Mouse (Mus musculus) adrenal gland, postnatal 4 days (tissue): ENCODE data around the gene Abraxas1. TPM values are rescaled to one million over a fixed set of nuclear protein-coding genes. Genes with fewer than 3 reads are reported as not detected.
A peak's percentile ranks its signal among the peaks of the same experiment; 100 is the strongest.

Experiments
- DNase-seq, 2 experiments: peaks; one replicate each; pipeline ENCODE4 v3.0.0; 2021 to 2022; ENCODE audit warnings: low spot score in 2 of 2, mixed read lengths in 2 of 2
- total RNA-seq, 2 experiments: library from RNA; stranded (reverse); gene quantifications; 2 replicates each; pipeline ENCODE4 v1.2.3; 2021

Gene Abraxas1
- total RNA-seq, 2 experiments from 2014 or later = 23.4 to 24.7 TPM

- DNase-seq = no peak
These were observed 5.8 kb upstream of the Abraxas1 start for GRCm38 (mm10) chr5:100826531-100826930.

GRCm38 (mm10) chr5:100825975-100826374 lies 5.2 kb upstream of the Abraxas1 start:
- DNase-seq = no peak

GRCm38 (mm10) chr5:100822826-100823225 lies 2.1 kb upstream of the Abraxas1 start:
- no peak for DNase-seq

- DNase-seq = no peak
These were observed 610 bp upstream of the Abraxas1 start for GRCm38 (mm10) chr5:100821375-100821774.

GRCm38 (mm10) chr5:100819568-100820480 lies 941 bp downstream of the Abraxas1 start:
- DNase-seq = no peak

- DNase-seq = no peak
These were observed 2.4 kb downstream of the Abraxas1 start for GRCm38 (mm10) chr5:100818341-100818740.

GRCm38 (mm10) chr5:100798165-100798860 lies 22.5 kb downstream of the Abraxas1 start, which contains the start of the genes Helq and Mrps18c:
Gene Helq (minus strand): TSS chr5:100798598.
Gene Mrps18c (plus strand): TSS chr5:100798627.
- peak; percentile 60 to 82 for DNase-seq

GRCm38 (mm10) chr5:100794084-100794483 lies 26.7 kb downstream of the Abraxas1 start:
- no peak for DNase-seq

- no peak for DNase-seq
These were observed 28.5 kb downstream of the Abraxas1 start for GRCm38 (mm10) chr5:100792261-100792660.

GRCm38 (mm10) chr5:100787527-100787926 lies 33.2 kb downstream of the Abraxas1 start:
- DNase-seq = no peak

- no peak for DNase-seq
These were observed 41.8 kb downstream of the Abraxas1 start for GRCm38 (mm10) chr5:100779002-100779401.

GRCm38 (mm10) chr5:100776900-100777299 lies 43.9 kb downstream of the Abraxas1 start:
- no peak for DNase-seq

GRCm38 (mm10) chr5:100775778-100776404 lies 44.9 kb downstream of the Abraxas1 start:
- no peak for DNase-seq

GRCm38 (mm10) chr5:100771575-100771974 lies 49.2 kb downstream of the Abraxas1 start:
- no peak for DNase-seq

- no peak for DNase-seq
These were observed 54.7 kb downstream of the Abraxas1 start for GRCm38 (mm10) chr5:100766026-100766425.

GRCm38 (mm10) chr5:100761736-100762135 lies 59.0 kb downstream of the Abraxas1 start:
- no peak for DNase-seq

GRCm38 (mm10) chr5:100760049-100760663 lies 60.6 kb downstream of the Abraxas1 start:
- no peak for DNase-seq

- DNase-seq = no peak
These were observed 62.6 kb downstream of the Abraxas1 start for GRCm38 (mm10) chr5:100758121-100758520.
